Mouse (Mus musculus): ENCODE results near the gene Spata31d1a. TPM values are rescaled to one million over a fixed set of nuclear protein-coding genes. Genes with fewer than 3 reads are reported as not detected.
"Not testable (repeated sequence)": the region's sequence is repeated elsewhere in the genome, so short reads cannot be mapped to it uniquely, and the experiment has no call there.

The Spata31d1a gene
- polyA plus RNA-seq, 1 experiment = not detected

DNA sequence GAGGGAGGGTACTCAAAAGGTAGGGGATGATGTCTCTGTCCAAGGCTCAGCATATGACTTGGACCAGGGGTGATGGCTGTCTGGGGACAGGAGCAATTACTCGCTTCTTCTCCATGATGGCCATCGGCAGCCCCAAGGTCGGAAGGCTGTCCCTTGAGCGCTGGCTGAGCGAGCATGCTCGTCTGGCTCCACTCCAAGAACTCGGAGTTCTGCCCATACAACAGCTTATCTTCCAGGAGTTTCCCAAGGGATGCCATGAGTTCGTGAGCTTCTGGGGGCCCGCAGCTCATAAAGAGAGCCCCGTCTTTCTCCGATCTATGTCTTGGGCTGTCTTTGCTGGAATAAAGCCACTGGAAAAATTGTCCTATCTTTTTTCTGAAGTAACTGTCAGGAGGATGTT lies 31.0 kb upstream of the Spata31d1a start:
- H3K36me3 ChIP-seq (ENCODE audit: control insufficient read depth, insufficient read depth, low read length) = no peaks in the 10 kb centered on the region
- no peaks in the 10 kb centered on the region for H3K27me3 ChIP-seq (replicated peaks; ENCODE audit: control insufficient read depth, insufficient read depth, low read length)
- TF ChIP-seq CTCF (conservative IDR thresholded peaks at IDR 0.05; ENCODE audit: insufficient read depth, insufficient read length, low read depth, low read length) (no peak), POLR2A (IDR thresholded peaks at IDR 0.05; ENCODE audit: low read depth, low read length) (no peak)
- H3K4me3 ChIP-seq (ENCODE audit: insufficient read depth, low read depth, low read length) = no peak overlapping the region
- H3K4me1 ChIP-seq (ENCODE audit: control insufficient read depth, insufficient read depth, low read length) = no peaks in the 10 kb centered on the region
- 74% methylated on average over 11 of the region's 11 CpGs for WGBS
- no peak overlapping the region for H3K27ac ChIP-seq (ENCODE audit: insufficient read depth, low read depth, low read length)
- peak; percentile 20 for DNase-seq

GRCm38 (mm10) chr13:59739397-59739796 lies 29.3 kb upstream of the Spata31d1a start:
- H3K36me3 ChIP-seq (ENCODE audit: control insufficient read depth, insufficient read depth, low read length) = no peaks in the 10 kb centered on the region
- 92% methylated on average over 4 of the region's 4 CpGs for WGBS

GRCm38 (mm10) chr13:59738455-59738854 lies 28.3 kb upstream of the Spata31d1a start:
- TF ChIP-seq CTCF (conservative IDR thresholded peaks at IDR 0.05; ENCODE audit: insufficient read depth, insufficient read length, low read depth, low read length) (no peak), POLR2A (IDR thresholded peaks at IDR 0.05; ENCODE audit: low read depth, low read length) (no peak)
- Histone ChIP-seq H3K4me3 (ENCODE audit: insufficient read depth, low read depth, low read length) (no peak overlapping the region), H3K4me1 (ENCODE audit: control insufficient read depth, insufficient read depth, low read length) (no peaks in the 10 kb centered on the region), H3K27ac (ENCODE audit: insufficient read depth, low read depth, low read length) (no peak overlapping the region), H3K36me3 (ENCODE audit: control insufficient read depth, insufficient read depth, low read length) (no peaks in the 10 kb centered on the region), H3K27me3 (replicated peaks; ENCODE audit: control insufficient read depth, insufficient read depth, low read length) (no peaks in the 10 kb centered on the region)
- WGBS = 89% methylated on average over 2 of the region's 2 CpGs
- DNase-seq = no peak

More at GRCm38 (mm10) chr13:59739397-59739796, 29.3 kb upstream of the Spata31d1a start:
- Histone ChIP-seq H3K4me3 (ENCODE audit: insufficient read depth, low read depth, low read length) (no peak overlapping the region), H3K27ac (ENCODE audit: insufficient read depth, low read depth, low read length) (no peak overlapping the region), H3K4me1 (ENCODE audit: control insufficient read depth, insufficient read depth, low read length) (no peaks in the 10 kb centered on the region), H3K27me3 (replicated peaks; ENCODE audit: control insufficient read depth, insufficient read depth, low read length) (no peaks in the 10 kb centered on the region)
- no peak for TF ChIP-seq CTCF (conservative IDR thresholded peaks at IDR 0.05; ENCODE audit: insufficient read depth, insufficient read length, low read depth, low read length)
- TF ChIP-seq POLR2A (IDR thresholded peaks at IDR 0.05; ENCODE audit: low read depth, low read length) = no peak
- DNase-seq = no peak

- no peak for DNase-seq
- Histone ChIP-seq H3K27me3 (replicated peaks; ENCODE audit: control insufficient read depth, insufficient read depth, low read length) (no peaks in the 10 kb centered on the region), H3K36me3 (ENCODE audit: control insufficient read depth, insufficient read depth, low read length) (no peaks in the 10 kb centered on the region), H3K4me3 (ENCODE audit: insufficient read depth, low read depth, low read length) (no peak overlapping the region), H3K27ac (ENCODE audit: insufficient read depth, low read depth, low read length) (no peak overlapping the region), H3K4me1 (ENCODE audit: control insufficient read depth, insufficient read depth, low read length) (no peaks in the 10 kb centered on the region)
- 29% methylated on average over 3 of the region's 3 CpGs for WGBS
- TF ChIP-seq CTCF (conservative IDR thresholded peaks at IDR 0.05; ENCODE audit: insufficient read depth, insufficient read length, low read depth, low read length) (no peak), POLR2A (IDR thresholded peaks at IDR 0.05; ENCODE audit: low read depth, low read length) (no peak)
These were observed 25.1 kb upstream of the Spata31d1a start for GRCm38 (mm10) chr13:59735190-59735589.

GRCm38 (mm10) chr13:59734347-59734746 lies 24.2 kb upstream of the Spata31d1a start:
- DNase-seq = peak; percentile 19
- WGBS = 30% methylated on average over 6 of the region's 6 CpGs
- H3K4me3 ChIP-seq (ENCODE audit: insufficient read depth, low read depth, low read length); H3K36me3 ChIP-seq (ENCODE audit: control insufficient read depth, insufficient read depth, low read length); H3K27me3 ChIP-seq (replicated peaks; ENCODE audit: control insufficient read depth, insufficient read depth, low read length); H3K4me1 ChIP-seq (ENCODE audit: control insufficient read depth, insufficient read depth, low read length); H3K27ac ChIP-seq (ENCODE audit: insufficient read depth, low read depth, low read length): not testable (repeated sequence)

- no peak for DNase-seq
- no peak overlapping the region for H3K27ac ChIP-seq (ENCODE audit: insufficient read depth, low read depth, low read length)
- H3K36me3 ChIP-seq (ENCODE audit: control insufficient read depth, insufficient read depth, low read length) = no peaks in the 10 kb centered on the region
- 79% methylated on average over 4 of the region's 4 CpGs for WGBS
- TF ChIP-seq POLR2A (IDR thresholded peaks at IDR 0.05; ENCODE audit: low read depth, low read length) (no peak), CTCF (conservative IDR thresholded peaks at IDR 0.05; ENCODE audit: insufficient read depth, insufficient read length, low read depth, low read length) (no peak)
- no peaks in the 10 kb centered on the region for H3K4me1 ChIP-seq (ENCODE audit: control insufficient read depth, insufficient read depth, low read length)
- H3K4me3 ChIP-seq (ENCODE audit: insufficient read depth, low read depth, low read length) = no peak overlapping the region
- H3K27me3 ChIP-seq (replicated peaks; ENCODE audit: control insufficient read depth, insufficient read depth, low read length) = no peaks in the 10 kb centered on the region
These were observed 23.8 kb upstream of the Spata31d1a start for GRCm38 (mm10) chr13:59733936-59734335.

GRCm38 (mm10) chr13:59731652-59732051 lies 21.5 kb upstream of the Spata31d1a start, which contains the start of gene Spata31d1d:
Gene Spata31d1d, minus strand, starts transcription at chr13:59731752.
- WGBS = 59% methylated on average over 7 of the region's 7 CpGs

More at GRCm38 (mm10) chr13:59731652-59732051, 21.5 kb upstream of the Spata31d1a start, which contains the start of gene Spata31d1d:
- TF ChIP-seq POLR2A (IDR thresholded peaks at IDR 0.05; ENCODE audit: low read depth, low read length) = no peak
- no peak for TF ChIP-seq CTCF (conservative IDR thresholded peaks at IDR 0.05; ENCODE audit: insufficient read depth, insufficient read length, low read depth, low read length)
- DNase-seq = no peak
- Histone ChIP-seq H3K27me3 (replicated peaks; ENCODE audit: control insufficient read depth, insufficient read depth, low read length) (no peaks in the 10 kb centered on the region), H3K4me3 (ENCODE audit: insufficient read depth, low read depth, low read length) (no peak within 1 kb of the TSS), H3K36me3 (ENCODE audit: control insufficient read depth, insufficient read depth, low read length) (no peaks in the 10 kb centered on the region), H3K4me1 (ENCODE audit: control insufficient read depth, insufficient read depth, low read length) (no peaks in the 10 kb centered on the region), H3K27ac (ENCODE audit: insufficient read depth, low read depth, low read length) (no peak within 1 kb of the TSS)

Measured in kidney, adult 2 months (tissue).